Mouse (Mus musculus) olfactory bulb, adult 2 months (tissue): ENCODE data around the gene Adra2a. TPM values are rescaled to one million over a fixed set of nuclear protein-coding genes. Genes with fewer than 3 reads are reported as not detected.
A peak's percentile ranks its signal among the peaks of the same experiment; 100 is the strongest.

Experiments used
- H3K27ac ChIP-seq: fragments of 200-500 bp; 2 replicates; pipeline ENCODE4 v1.5.1; 2012; ENCODE audit warnings: low read depth, low read length; ENCODE audit not compliant: insufficient read depth
- H3K4me1 ChIP-seq: fragments of 200-500 bp; 2 replicates; pipeline ENCODE4 v1.6.1; 2012; ENCODE audit warnings: low read length; ENCODE audit not compliant: control insufficient read depth, insufficient read depth
- H3K4me3 ChIP-seq: fragments of 200-500 bp; 2 replicates; pipeline ENCODE4 v1.5.1; 2012; ENCODE audit warnings: mild to moderate bottlenecking, low read depth, low read length, moderate library complexity; ENCODE audit not compliant: insufficient read depth
- CTCF ChIP-seq: fragments of 200-500 bp; IDR thresholded peaks from 2 replicates; pipeline ENCODE4 v1.5.1; 2012; ENCODE audit warnings: low read depth, mild to moderate bottlenecking, low read length, moderate library complexity; ENCODE audit not compliant: insufficient read depth
- POLR2A ChIP-seq: fragments of 200-500 bp; IDR thresholded peaks from 2 replicates; pipeline ENCODE4 v1.6.1; 2012; ENCODE audit warnings: mild to moderate bottlenecking, low read depth, low read length, moderate library complexity; ENCODE audit not compliant: insufficient read depth
- WGBS: fragments of 180-500 bp; shearing (Covaris S2); methylation state at CpG from one replicate; pipeline ENCODE4 v1.1.7; 2018; 5-methylcytosine and 5-hydroxymethylcytosine counted together
- polyA plus RNA-seq: library from polyadenylated mRNA; stranded (reverse); fragments of >200 nt; gene quantifications from 2 replicates; pipeline ENCODE4 v1.2.4, GENCODE M21; 2012; ENCODE audit warnings: low replicate concordance; ENCODE audit not compliant: missing spikeins, insufficient read depth, insufficient read length

The Adra2a gene
- polyA plus RNA-seq, 1 experiment: not detected

- no peak for TF ChIP-seq CTCF
- no peak for TF ChIP-seq POLR2A
- H3K4me1 ChIP-seq: peaks cover 26% of the 10 kb centered on the region
- peak overlapping the region; percentile 48 for H3K4me3 ChIP-seq
- no peak overlapping the region for H3K27ac ChIP-seq
- WGBS: 1% methylated on average over 29 of the region's 29 CpGs
Measured at GRCm38 (mm10) chr19:54045412-54045811, 1.5 kb downstream of the Adra2a start.

- H3K4me3 ChIP-seq: peak overlapping the region; percentile 48
- TF ChIP-seq POLR2A (no peak), CTCF (no peak)
- WGBS: 2% methylated on average over 55 of the region's 55 CpGs
- no peak overlapping the region for H3K27ac ChIP-seq
- peaks cover 23% of the 10 kb centered on the region for H3K4me1 ChIP-seq
Measured at GRCm38 (mm10) chr19:54045931-54046683, 2.2 kb downstream of the Adra2a start.

GRCm38 (mm10) chr19:54046684-54047070, 2.7 kb downstream of the Adra2a start:
- Histone ChIP-seq H3K27ac (no peak overlapping the region), H3K4me3 (peak overlapping the region; percentile 48), H3K4me1 (peaks cover 22% of the 10 kb centered on the region)
- peak; percentile 20; the same call in 1 of the 2 replicates for TF ChIP-seq CTCF
- TF ChIP-seq POLR2A: no peak
- WGBS: under 1% methylated on average over 46 of the region's 46 CpGs

GRCm38 (mm10) chr19:54047386-54048050, 3.6 kb downstream of the Adra2a start:
- WGBS: 13% methylated on average over 27 of the region's 27 CpGs

GRCm38 (mm10) chr19:54048161-54048885, 4.4 kb downstream of the Adra2a start:
- no peak for TF ChIP-seq POLR2A
- TF ChIP-seq CTCF: no peak
- H3K4me1 ChIP-seq: peaks cover 22% of the 10 kb centered on the region
- WGBS: 37% methylated on average over 13 of the region's 13 CpGs
- no peak overlapping the region for H3K27ac ChIP-seq
- no peak overlapping the region for H3K4me3 ChIP-seq

More at GRCm38 (mm10) chr19:54047386-54048050, 3.6 kb downstream of the Adra2a start:
- peak overlapping the region; percentile 48 for H3K4me3 ChIP-seq
- H3K27ac ChIP-seq: no peak overlapping the region
- peaks cover 22% of the 10 kb centered on the region for H3K4me1 ChIP-seq
- TF ChIP-seq POLR2A (no peak), CTCF (no peak)

- WGBS: 78% methylated on average over 4 of the region's 4 CpGs
- no peak overlapping the region for H3K4me3 ChIP-seq
- peaks cover 9% of the 10 kb centered on the region for H3K4me1 ChIP-seq
- no peak for TF ChIP-seq CTCF
- no peak for TF ChIP-seq POLR2A
- H3K27ac ChIP-seq: no peak overlapping the region
Measured at GRCm38 (mm10) chr19:54051651-54052050, 7.7 kb downstream of the Adra2a start.

- TF ChIP-seq CTCF (no peak), POLR2A (no peak)
- 59% methylated on average over 5 of the region's 5 CpGs for WGBS
- Histone ChIP-seq H3K4me3 (no peak overlapping the region), H3K27ac (no peak overlapping the region), H3K4me1 (no peaks in the 10 kb centered on the region)
Measured at GRCm38 (mm10) chr19:54055845-54056244, 11.9 kb downstream of the Adra2a start.

GRCm38 (mm10) chr19:54068447-54068846, 24.5 kb downstream of the Adra2a start:
- 97% methylated on average over 7 of the region's 7 CpGs for WGBS
- H3K4me3 ChIP-seq: no peak overlapping the region
- no peak for TF ChIP-seq CTCF
- TF ChIP-seq POLR2A: no peak
- no peaks in the 10 kb centered on the region for H3K4me1 ChIP-seq
- no peak overlapping the region for H3K27ac ChIP-seq

GRCm38 (mm10) chr19:54070521-54070920, 26.6 kb downstream of the Adra2a start:
- Histone ChIP-seq H3K4me1 (no peaks in the 10 kb centered on the region), H3K4me3 (no peak overlapping the region), H3K27ac (no peak overlapping the region)
- 87% methylated on average over 5 of the region's 5 CpGs for WGBS
- TF ChIP-seq POLR2A: no peak
- no peak for TF ChIP-seq CTCF
